Mouse (Mus musculus): ENCODE measurements around the gene C2cd4c. TPM values are rescaled to one million over a fixed set of nuclear protein-coding genes. Genes with fewer than 3 reads are reported as not detected.

C2cd4c gene
- total RNA-seq, 2 experiments from 2014 or later = 0.20 to 0.51 TPM

DNA sequence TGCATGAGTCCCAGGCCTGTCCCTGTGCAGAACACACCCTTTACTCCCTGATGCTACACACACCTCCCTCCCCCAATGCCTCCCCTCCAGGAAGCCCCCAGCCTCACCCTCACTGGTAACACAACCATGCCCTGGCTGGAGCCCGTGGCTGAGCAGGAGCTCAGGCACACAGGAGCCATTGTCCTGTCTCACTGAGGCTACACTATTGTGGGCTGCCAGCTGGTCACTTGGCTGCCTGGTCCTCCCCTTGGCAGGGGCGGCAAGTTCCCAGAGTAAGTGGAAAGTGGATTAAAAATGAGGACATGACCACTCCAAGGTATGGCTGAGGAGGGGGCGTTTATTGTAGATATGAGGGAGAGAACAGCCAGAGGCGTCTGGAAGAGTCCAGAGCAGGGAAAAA lies 7.3 kb downstream of the C2cd4c start:
- Histone ChIP-seq H3K27ac (no peak overlapping the region), H3K4me3 (no peak overlapping the region)
- DNase-seq = no peak
- no peak for TF ChIP-seq CTCF (IDR thresholded peaks at IDR 0.05)
- intact Hi-C loops (cut with DNase I) = no loop called here

DNA sequence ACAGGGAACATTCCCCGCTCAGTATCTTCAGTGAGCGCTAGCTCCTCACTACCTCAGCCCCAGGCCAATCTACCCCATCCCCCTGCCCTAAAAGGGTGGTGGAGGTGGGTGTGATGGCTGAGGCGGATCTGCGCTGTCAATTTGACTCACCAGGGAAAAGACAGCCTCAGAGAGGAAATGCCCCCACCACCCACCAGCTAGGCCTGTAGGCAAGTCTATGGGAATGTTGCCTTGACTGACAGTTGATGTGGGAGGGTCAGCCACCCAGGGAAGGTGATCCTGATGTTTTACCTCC lies 15.9 kb downstream of the C2cd4c start:
- H3K27ac ChIP-seq = no peak overlapping the region
- no peak overlapping the region for H3K4me3 ChIP-seq
- TF ChIP-seq CTCF (IDR thresholded peaks at IDR 0.05) = no peak
- intact Hi-C loops (cut with DNase I) = no loop called here
- DNase-seq = no peak

DNA sequence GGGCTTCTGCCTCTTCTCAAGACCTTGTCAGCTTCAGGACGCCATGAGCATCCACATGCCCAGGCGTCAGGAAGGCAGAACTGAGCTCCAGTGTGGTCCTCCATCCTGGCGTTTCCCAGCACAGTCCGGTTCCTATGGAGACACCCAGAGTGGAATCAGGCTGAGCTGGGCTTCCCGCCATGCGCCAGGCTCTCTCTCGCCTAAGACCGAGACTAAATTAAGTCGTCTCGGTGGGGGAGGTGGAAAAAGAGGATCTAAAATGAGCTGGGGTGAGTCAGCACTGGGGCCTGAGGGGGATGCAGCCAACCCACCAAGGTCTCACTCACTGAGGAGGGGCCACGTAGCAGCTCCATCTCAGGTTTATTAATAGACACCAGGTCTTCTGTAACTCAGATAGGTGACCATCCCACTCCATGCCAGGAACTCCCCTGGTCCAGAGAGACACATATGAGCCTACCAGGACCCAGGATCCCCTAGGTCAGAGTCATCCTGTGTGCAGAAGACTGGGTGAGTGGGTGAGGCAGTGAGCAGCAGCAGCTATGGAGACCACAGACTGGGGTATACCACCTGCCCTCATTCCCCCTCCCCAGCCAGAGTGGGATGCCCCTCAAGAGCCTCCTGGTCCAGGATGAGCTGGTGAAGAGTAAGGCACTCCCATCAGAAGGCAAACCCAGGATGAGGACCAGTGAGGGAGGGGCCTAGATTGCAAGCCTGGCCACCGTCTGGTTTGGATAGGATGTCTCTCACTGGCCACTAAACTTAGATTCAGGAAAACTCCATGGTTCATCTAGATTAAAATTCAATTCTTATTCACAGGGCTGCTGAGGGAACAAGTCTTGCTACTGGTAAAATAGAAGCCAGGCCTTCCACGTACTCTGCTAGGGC lies 16.5 kb downstream of the C2cd4c start:
- Histone ChIP-seq H3K27ac (no peak overlapping the region), H3K4me3 (no peak overlapping the region)
- DNase-seq = no peak
- intact Hi-C loops (cut with DNase I) = no loop called here
- TF ChIP-seq CTCF (IDR thresholded peaks at IDR 0.05) = no peak

DNA sequence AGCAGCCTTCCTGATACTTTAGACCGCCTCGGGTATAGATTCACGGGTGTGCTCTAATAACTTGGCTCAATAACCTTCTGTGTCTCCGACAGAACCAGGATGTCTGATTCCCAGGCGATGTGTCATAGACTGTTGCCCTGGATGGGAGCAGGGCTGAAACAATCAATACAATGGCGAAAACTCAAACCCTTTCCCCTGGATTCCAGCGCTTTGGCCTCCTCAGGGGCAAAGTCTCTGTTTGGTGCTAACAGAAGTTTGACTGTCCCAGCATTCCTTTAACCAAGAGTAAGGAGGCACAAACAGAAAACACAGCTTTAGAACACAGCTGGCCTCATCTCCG lies 18.3 kb downstream of the C2cd4c start:
- no peak overlapping the region for H3K27ac ChIP-seq
- intact Hi-C loops (cut with DNase I) = loop anchor here (1.0 to 2.0 kb wide), 2 partner anchors 69 to 73 kb away; partner anchors contain the start of genes Madcam1 and Tpgs1
- H3K4me3 ChIP-seq = no peak overlapping the region
- no peak for DNase-seq
- TF ChIP-seq CTCF (IDR thresholded peaks at IDR 0.05) = no peak

DNA sequence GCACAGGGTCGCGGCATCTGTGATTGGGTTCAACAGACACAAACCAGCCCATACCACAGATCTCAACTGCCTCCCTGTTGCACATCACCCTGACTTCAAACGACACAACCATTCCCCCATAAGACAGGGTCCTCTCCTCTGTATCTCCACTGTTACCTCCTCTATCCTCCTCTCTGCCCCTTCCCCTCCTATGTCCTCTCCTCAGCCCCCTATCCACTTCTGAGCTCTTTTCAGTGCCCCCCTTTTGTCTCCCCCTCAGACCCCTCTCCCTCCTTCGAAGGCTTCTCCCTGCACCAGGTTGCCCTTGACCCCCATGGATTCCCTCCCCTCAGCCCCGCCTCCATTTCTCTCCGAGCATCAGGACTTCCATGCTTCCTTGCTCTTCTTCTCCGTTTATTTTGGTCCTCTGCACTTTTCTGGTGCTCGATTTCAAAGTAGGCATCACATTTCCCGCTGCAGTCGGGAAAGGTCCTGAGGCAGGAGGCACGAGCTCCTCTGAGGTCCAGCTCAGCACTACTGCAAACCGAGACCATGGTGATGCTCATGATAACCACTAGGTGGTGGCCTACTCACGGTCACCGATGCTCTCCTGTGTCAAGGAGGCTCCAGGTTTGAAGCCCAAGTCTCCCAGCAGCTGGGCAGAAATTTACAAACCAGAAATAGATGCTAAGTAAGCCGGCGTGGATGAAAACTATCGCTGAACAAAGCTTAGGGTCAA lies 18.8 kb downstream of the C2cd4c start:
- no peak overlapping the region for H3K27ac ChIP-seq
- intact Hi-C loops (cut with DNase I) = loop anchor here (1.0 to 2.0 kb wide), 2 partner anchors 69 to 74 kb away; partner anchors contain the start of genes Madcam1 and Tpgs1
- TF ChIP-seq CTCF (IDR thresholded peaks at IDR 0.05) = peak; percentile 92
- no peak overlapping the region for H3K4me3 ChIP-seq
- peak; percentile 62 for DNase-seq

DNA sequence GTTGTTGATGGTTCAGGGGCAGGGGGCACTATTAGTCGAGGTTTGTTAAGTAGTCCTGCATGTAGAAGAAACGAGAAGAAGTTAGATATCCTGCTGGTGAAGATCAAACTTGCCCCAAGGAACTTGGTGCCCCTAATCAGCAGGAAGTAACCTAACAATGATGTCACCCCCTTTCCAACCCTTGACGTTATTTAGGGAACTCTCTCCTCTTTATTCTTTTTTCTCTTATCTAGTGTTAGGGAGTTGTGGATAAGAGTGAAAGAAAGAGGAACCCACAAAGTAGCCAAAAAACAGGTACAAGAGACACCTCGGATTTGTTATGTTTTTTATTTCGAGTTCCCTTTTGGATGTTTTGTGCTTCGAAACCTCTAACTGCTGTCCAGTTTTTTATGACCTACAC lies 19.7 kb downstream of the C2cd4c start:
- H3K27ac ChIP-seq = no peak overlapping the region
- intact Hi-C loops (cut with DNase I) = loop anchor here (2.0 kb wide), 1 partner anchor 75 kb away; the partner anchor contains the start of gene Tpgs1
- no peak overlapping the region for H3K4me3 ChIP-seq
- no peak for TF ChIP-seq CTCF (IDR thresholded peaks at IDR 0.05)
- no peak for DNase-seq

DNA sequence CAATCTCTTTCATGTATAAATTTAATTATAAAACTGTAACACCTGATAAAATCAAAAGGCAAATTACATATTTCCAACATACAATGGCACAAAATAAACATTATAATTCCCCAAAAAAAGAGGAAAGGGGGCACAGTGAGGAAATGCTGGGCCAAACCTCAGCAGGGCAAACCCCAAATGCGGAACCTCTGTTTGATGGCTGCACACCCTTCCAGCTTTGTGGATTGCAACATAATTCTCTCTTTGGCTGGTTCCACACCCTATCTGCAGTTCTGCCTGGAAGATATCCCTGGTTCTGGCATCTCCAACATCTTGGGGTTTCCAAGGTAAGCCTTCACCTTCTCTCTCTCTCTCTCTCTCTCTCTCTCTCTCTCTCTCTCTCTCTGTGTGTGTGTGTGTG lies 23.1 kb downstream of the C2cd4c start:
- Histone ChIP-seq H3K4me3 (no peak overlapping the region), H3K27ac (no peak overlapping the region)
- intact Hi-C loops (cut with DNase I) = no loop called here
- DNase-seq = no peak
- TF ChIP-seq CTCF (IDR thresholded peaks at IDR 0.05) = no peak

DNA sequence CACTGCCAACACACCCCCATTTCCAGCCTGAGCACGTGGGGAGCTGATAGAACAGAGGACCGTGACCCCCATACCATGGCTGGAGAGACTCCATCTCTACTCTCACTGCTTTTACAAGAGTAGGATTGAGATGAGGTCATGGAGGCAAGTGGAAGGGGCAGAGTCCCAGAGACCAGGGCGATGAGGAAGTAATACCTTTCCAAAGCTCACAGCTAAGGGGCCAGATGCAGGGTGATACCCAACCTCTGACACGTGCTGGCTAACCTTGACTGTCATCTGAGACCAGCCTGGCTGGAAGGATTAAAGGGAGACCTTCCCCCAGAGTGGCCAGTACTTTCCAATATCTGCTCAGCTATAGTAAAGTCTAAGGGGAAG lies 26.1 kb downstream of the C2cd4c start:
- no peak for DNase-seq
- intact Hi-C loops (cut with DNase I) = no loop called here
- no peak for TF ChIP-seq CTCF (IDR thresholded peaks at IDR 0.05)
- Histone ChIP-seq H3K4me3 (no peak overlapping the region), H3K27ac (no peak overlapping the region)

DNA sequence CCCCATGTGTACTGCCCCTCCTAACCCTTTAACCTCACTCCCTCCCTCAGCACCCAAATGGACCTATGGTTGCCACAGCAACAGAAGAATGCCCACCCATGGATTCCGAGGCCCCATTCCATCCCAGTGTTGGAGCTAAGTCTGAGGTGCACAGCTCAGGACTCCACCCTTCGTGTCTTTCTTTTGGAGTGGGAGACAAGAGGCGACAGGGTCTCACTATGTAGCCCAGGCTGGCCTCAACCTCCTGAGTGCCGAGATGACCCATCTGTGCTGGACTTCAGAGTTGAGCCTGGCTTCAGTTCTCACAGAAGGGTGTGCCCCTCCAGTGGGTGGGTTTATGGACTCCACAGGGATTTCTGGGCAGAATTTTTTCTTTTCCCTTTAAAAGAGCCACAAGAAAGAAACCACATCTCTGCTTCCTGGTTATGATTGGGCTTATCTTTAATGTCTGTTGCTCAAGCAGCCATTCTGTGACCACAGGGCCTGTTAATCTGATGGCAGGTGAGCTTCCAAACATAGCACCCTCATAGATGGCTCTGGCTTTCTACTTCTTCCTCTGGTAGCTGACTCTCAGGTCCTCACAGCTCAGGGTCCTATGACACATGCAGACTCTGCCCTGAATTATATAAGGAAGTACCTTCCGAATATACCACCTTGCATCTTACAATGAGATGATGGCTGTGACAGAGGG lies 26.6 kb downstream of the C2cd4c start, which contains the start of gene Theg:
Theg (minus strand) TSS at position 271 of the 691 bp plus-strand sequence.
- Histone ChIP-seq H3K27ac (no peak within 1 kb of the TSS), H3K4me3 (no peak within 1 kb of the TSS)
- no peak for TF ChIP-seq CTCF (IDR thresholded peaks at IDR 0.05)
- no peak for DNase-seq
- intact Hi-C loops (cut with DNase I) = no loop called here

DNA sequence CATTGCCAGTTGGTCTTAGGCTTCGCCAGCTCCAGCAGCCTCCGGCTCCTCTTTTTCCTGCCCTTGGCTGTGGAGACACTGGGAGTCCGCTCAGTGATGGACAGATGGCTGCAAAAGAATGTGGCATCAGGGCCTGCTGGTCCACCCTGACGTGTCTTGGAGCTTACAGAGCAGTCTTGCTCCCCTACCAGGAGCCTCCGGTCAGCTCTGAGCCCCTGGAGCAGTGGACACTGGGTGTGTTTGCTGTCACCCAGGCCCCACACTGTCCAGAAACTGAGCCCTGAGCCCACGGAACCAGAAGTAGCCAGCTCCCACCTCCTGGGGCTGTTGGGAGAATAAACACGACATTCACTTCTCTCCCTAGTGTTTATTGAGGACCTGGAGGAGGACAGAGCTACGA lies 27.6 kb downstream of the C2cd4c start:
- intact Hi-C loops (cut with DNase I) = no loop called here
- Histone ChIP-seq H3K4me3 (no peak overlapping the region), H3K27ac (no peak overlapping the region)
- DNase-seq = no peak
- TF ChIP-seq CTCF (IDR thresholded peaks at IDR 0.05) = no peak

DNA sequence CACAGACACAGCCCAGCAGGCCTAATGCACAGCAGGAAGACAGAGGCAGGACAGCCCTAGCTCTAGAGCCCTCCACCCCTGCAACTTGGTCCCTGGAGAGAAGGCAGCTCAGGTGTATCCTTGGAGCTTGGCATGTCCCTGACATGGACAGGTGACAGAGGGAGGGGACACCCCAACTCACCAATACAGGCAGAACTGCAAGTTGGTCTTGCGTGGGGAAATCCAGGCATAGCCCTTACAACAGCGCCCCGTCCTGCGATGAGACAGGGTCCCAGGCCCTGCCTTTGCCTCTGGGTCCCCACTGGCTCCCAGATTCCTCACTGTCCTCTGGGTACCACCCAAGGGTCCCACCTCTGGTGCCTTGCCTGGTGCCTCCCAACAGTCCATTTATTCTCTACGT lies 28.1 kb downstream of the C2cd4c start:
- intact Hi-C loops (cut with DNase I) = no loop called here
- no peak overlapping the region for H3K27ac ChIP-seq
- DNase-seq = no peak
- TF ChIP-seq CTCF (IDR thresholded peaks at IDR 0.05) = no peak
- no peak overlapping the region for H3K4me3 ChIP-seq

DNA sequence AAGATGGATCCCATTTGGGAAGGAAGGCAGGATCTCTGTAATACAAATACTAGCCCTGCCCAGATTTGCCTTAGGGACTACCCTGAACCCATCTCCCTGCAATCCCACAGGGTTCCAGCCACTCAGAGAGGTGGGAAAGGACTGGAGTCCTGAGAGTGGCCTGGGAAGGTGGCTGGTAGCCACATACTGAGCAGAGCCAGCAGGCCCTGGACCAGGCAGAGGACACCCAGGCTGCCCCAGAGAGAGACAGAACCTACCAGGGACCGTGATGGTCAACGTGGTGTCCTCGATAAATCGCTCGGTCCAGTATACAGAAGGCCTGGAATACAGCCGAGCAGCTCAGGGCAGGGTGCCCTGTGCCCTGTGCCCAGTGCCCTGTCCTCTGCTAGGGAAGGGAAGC lies 28.7 kb downstream of the C2cd4c start:
- DNase-seq = no peak
- TF ChIP-seq CTCF (IDR thresholded peaks at IDR 0.05) = no peak
- H3K4me3 ChIP-seq = no peak overlapping the region
- H3K27ac ChIP-seq = no peak overlapping the region
- intact Hi-C loops (cut with DNase I) = no loop called here

DNA sequence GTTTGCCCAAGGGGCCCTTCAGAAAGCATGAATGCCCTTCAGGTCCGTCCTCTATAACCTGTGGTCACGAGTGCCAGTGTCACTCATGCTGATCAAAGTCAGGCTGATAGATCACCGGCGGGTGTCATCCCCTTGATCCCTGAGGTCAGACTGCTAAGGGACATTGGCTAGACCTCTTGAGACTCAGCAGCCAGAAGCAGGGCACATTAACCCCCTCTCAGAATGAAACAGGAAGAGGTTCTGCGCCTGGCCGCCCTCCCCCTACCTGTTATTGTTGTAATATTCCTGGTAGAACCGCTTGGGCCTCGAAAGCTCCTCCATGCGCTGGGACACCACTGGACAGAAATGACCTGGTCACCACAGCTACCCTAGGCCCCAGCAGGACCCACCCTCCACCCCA lies 29.4 kb downstream of the C2cd4c start:
- no peak for TF ChIP-seq CTCF (IDR thresholded peaks at IDR 0.05)
- Histone ChIP-seq H3K4me3 (no peak overlapping the region), H3K27ac (no peak overlapping the region)
- intact Hi-C loops (cut with DNase I) = no loop called here
- DNase-seq = no peak

Data from gastrocnemius, adult 2 months (tissue).